Mouse (Mus musculus): ENCODE results near the gene 2410131K14Rik.

The 2410131K14Rik gene

DNA sequence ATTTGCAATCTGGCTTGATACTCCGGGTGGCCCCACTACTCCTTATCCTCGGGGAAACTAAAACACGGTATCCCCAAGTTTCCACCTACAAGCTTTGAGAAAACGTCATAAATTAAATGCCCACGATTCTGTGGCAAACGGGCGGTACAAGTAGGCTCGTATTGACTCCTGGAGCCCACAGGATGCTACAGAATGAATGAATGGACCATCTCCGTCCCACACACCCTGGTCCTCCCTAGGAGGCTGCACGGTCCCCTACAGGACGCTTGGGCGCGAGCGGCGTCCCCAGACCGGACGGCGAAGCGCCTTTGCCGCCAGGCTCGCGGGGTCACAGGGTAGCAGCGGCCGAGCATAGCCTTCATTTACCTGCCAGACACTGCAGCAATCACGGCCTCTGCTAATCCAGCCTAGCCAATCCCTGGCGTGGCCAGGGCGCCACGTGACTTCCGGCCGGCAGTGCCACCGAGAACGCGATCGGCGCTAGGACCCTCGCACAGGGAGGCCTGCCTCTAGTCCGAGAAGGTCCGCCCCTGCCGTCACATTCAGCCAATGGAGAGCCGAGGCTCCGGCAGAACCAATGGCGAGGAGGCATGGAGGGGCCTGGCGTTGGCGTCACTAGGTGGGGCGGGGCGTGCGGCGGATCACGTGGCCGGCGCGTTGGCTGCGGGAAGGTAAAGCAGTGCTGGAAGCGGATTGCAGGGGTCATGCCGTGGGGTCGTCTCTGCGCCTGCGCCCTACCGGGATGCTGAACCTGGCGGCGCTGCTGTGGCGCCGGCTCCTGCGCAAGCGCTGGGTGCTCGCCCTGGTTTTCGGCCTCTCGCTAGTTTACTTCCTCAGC lies at the start of gene 2410131K14Rik, which contains the start of gene Rnft2:
Gene 2410131K14Rik, plus strand, starts transcription at position 622 of the 838 bp plus-strand sequence.
Gene Rnft2, minus strand, starts transcription at position 511 of the 838 bp plus-strand sequence.
- DNase-seq (ENCODE audit: inconsistent ontology term): peak; percentile 99

DNA sequence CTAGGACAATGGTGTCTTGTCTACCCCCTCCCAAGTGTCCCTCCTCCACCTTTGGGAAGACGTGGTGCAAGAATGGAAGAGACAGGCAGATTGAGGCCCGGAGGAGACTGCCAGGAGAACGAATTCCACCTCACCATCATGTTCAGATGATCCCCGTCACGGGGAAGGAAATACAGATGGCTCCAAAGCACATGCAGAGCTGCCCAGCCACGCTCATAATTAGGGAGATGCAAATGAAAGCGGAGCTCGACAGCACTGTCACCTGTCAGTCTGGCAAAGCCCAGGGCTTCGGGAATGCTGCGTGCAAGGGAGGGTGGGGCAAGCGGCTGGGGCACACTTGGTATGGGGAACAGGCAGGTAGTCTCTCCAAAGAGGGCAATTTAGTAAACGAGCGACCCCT lies 47.6 kb upstream of the 2410131K14Rik start:
- DNase-seq (ENCODE audit: inconsistent ontology term): no peak

DNA sequence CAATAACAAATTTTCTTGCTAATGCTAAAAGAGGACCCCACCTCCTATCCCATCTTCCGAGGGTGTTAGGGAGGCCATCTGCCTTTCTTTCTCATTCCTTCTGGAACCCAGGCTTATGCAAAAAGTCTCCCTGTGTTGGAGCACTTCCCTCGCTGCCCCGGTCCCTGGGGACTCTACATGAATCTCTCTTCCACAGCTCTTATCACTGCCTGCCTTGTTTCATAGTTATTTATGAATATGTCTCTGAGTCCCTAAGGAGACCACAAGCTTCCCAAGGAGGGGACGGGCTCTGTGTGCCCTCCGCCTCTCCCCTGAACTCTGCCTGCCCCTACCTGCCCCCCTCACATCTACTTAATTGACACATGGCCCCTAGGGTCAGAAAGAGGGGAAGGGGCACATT lies 45.4 kb upstream of the 2410131K14Rik start:
- no peak for DNase-seq (ENCODE audit: inconsistent ontology term)

DNA sequence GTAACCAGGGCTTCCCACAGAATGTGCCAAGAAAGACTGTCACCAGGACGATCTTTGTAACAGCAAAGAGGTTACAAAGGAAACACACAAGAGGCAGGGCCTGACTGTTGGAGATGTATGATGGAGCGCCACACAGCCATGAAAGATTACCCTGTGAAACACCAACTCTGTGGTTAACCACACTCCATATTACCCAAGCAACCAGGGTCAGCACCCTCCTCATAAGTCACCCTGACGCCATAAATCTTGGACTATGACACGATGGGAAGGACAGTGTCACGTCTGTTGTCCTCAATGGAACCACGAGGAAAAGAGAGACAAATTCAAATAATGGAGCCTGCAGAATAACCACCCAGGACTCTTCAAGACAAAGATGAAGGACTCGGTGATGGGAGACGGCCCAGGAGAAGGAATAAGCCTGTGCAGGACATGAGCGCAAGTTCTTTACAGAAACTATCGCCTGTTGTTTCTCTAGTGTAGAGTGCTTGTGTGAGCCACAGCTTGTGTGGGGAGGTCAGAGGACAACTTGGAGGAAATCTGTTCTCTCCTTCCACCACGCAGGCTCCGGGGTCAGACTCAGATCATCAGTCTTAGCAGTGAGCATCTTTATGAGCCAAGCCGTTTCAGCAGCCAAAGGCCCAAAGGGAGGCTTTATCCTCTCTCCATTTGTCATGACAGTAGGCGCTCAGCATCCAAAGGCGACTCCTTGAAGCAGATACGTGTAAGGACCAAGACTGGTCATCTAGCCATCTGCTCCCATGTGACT lies 40.2 kb upstream of the 2410131K14Rik start:
- DNase-seq (ENCODE audit: inconsistent ontology term): no peak

DNA sequence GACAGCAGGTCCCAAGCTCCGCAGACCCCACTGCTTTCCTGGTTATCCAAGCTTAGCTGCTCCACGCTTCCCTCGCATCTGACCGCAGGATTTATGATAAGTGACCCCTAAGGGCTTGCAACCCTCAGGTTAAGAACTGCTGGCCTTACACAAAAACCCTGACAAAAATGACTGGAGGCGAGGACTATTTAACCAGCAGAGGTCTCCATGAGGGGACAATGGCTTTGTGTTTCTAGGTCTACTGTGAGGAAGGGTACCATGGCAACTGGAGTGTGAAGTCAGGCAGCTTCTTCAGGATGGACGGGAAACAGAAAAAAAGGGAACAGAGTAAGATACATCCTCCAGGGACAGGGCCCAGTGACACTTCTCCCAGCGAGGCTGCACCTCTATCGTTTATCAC lies 39.2 kb upstream of the 2410131K14Rik start:
- no peak for DNase-seq (ENCODE audit: inconsistent ontology term)

DNA sequence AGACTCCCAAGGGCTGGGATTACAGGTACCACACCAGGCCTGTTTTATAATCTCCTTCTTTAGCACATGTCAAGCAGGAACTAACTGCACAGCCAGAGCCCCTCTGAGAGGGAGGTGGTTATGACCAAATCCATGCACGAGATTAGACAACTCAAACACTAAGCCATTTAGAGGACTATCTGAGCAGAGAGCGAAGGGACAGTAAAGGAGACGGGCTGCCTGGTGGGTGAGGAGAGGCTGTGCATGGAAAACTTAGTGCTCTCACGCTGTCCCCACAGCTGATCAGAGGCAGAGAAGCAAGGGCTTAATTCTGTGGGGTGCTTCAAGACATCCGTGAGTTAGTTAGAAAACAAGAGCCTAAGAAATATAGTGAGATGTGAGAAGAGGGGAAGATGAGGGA lies 31.0 kb upstream of the 2410131K14Rik start:
- no peak for DNase-seq (ENCODE audit: inconsistent ontology term)

DNA sequence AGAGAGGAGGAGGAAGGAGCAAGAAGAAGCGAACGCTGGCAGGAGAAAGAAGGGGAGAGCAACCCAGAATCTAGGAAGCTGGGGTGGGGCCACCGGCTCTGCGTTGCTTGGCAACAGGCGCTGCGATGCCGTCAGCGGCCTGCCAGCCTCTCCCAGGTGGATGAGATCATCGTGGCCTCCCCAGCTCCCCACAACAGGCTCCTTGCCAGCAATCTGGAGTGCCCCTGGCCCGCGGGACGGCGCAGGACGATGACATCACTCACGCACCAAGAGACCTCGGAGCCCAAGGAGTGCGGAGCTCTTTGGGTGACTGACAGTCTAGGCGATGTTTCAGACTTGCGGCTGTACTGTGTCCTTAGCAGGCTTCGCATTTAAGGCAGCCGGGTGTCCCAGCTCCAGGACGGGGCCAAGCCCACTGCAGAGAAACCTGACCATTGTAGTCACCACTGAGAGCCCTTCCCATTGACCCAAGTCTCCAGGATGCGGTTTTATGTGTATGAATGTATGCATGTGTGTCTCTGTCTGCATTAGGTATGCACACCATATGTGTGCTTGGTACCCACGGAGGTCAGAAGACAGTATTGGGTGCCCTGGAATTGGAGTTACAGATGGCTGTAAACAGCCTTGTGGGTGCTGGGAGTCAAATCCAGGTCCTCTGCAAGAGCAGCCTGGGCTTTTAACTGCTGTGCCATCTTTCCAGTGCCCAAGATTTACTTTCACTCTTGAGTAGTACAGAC lies 30.4 kb upstream of the 2410131K14Rik start:
- peak; percentile 89 for DNase-seq (ENCODE audit: inconsistent ontology term)

DNA sequence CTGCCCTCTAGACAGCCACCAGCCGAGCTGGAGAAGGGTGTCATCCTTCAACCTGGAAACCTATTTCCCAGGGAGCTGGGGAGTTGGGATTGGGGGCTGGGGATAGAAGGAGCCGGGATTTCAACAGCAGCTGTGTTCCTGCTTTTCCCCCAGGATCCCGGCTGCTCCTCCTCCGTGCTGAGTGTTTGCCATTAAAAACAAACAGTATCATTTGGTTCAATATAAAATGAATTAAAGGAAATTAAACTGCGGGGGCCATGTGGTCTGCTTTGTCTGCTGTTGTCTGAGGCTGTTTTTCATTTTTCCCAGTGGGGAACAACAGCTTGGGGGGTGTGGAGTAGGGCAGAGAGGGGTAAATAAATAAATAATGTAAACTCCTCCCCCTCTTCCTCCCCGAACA lies 27.6 kb upstream of the 2410131K14Rik start:
- DNase-seq (ENCODE audit: inconsistent ontology term): no peak

DNA sequence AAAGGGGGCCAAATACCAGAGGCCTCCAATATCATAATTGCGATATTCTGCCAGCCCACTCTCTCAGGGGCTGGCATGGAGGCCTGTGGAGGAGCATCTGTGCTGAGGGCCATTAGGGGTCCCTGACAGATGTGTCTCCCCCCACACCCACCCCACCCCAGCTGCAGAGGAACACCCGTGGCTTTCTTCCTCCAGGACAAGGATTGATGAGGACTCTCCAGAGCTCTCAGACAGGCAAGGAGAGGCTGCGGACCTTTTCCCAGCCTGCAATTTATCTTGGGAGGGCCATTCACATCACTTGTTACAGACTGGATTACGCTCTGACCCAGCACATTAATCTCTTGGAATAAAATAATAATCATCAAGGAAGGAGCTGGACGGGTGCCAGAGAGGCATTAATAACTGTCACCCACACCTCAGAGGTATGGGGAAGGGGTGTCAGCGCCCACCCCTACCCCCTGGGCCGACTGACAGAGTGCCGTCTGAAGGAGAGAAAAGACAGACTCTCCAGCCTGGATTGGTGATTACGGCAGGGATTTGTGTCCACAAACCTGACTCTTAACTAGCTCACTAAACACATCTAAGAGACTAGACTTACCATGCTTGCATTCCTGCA lies 21.8 kb upstream of the 2410131K14Rik start:
- DNase-seq (ENCODE audit: inconsistent ontology term): no peak

DNA sequence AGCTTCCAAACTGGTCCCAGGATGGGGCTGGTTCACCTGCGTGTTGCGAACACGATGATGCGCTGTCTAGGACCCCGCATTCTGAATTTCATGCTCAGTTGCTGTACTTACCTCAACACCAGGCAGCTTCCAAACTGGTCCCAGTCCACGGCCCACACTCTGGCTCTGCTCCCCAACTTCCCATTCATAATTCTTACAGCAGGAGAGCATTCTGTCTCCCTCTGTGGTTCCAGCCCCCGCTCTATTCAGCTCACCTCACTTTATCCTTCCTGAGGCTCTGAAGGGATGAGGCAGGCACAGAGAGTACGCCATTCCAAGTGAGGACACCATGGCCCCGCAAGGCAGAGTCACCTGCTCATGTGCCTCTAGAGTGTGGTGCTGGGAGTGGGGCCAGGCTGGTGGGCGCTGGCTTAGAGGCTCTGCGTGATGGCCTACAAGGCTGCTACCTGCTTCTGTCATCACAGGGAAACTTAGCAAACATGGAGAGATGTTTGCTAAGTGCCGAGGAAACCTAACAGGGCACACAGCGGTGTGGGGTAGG lies 14.9 kb upstream of the 2410131K14Rik start:
- no peak for DNase-seq (ENCODE audit: inconsistent ontology term)

DNA sequence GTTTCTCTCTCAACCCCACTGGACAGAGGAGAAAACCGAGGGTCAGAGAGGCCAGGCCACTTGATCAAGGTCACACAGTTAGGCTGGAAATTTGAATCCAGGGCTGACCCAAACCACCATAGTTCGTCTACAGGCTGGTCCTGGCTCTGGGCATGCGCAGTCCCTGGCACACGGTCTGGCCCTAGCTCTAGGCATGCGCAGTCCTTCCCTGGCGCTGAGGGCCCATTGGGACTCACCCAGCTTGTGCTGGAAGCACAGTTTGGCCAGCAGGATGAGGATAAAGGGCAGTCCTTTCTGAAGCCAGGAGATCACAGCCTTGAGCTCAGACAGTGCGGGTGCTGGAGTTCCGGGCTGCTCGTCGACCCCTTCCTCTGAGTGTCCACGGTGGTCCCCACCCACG lies 8.1 kb upstream of the 2410131K14Rik start:
- DNase-seq (ENCODE audit: inconsistent ontology term): no peak

DNA sequence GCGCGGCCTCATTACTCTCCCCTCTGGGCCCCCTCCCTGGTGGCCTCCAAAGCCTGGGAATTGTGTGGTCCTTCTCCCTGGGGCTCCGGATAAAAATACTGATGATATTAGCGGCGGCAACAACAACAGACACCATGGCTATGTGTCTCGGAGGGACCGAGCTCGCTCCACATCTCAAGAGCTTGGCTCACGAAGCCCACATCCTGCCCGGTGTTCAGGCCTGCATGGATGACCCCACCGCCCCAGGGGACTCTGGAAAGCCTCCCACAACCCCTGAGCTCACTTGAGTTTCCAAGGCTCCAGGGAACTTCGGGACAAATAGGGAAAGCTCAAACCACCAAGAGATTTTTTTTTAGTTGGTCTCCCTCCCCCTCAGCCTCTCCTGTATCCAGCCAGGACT lies 5.4 kb upstream of the 2410131K14Rik start:
- DNase-seq (ENCODE audit: inconsistent ontology term): no peak

DNA sequence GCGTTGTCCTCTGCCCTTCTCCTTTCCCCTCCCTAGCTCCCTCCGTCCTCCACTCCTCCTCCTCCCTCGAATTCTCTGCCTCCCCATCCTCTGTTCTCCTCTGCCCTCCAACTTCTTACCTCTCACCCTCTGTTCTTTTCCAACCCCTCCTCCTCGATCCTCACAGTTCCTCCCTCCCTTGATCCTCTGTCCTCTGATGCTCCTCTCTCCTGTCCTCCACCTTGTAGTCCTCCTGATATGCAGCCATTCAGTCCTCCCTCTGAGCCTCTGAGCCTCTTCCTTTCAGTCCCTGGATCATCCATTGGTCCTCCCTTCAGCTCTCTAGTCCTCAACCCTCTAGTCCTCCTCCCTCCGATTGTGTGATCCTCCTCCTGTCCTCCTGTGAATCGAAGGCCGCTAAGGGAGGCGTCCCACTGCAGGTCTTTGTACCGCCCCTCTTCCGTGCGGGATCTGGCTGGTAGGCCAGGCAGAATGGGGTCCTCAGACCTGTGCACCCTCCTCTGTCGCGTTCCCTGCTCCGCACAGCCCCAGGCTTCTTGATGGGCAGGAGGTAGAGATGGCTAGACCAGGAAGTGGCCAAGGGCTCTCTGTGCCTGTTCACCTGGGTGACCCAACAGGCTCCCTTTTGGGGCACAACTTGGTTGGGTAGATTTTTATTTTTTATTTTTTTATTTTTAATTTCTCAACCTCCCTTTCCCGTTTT lies 730 bp downstream of the 2410131K14Rik start:
- peak; percentile 37 for DNase-seq (ENCODE audit: inconsistent ontology term)

DNA sequence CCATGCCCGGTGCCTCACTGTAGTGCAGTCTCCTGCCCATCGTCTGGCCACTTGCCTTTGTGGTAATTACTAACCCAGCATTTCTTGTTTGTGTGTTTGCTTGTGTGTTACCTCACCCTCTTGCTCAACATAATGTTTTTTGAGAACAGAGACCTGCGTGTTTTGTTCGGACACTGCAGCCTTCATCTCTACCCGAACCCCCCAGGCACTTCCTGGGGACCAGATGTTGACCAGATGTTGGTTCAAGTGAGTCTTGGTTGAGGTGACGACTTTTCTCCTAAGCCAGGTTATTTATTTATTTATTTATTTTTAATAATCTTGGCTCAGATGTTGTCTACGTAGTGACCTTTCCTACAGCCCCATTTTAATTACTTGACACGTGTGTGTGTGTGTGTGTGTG lies 2.4 kb downstream of the 2410131K14Rik start:
- no peak for DNase-seq (ENCODE audit: inconsistent ontology term)

DNA sequence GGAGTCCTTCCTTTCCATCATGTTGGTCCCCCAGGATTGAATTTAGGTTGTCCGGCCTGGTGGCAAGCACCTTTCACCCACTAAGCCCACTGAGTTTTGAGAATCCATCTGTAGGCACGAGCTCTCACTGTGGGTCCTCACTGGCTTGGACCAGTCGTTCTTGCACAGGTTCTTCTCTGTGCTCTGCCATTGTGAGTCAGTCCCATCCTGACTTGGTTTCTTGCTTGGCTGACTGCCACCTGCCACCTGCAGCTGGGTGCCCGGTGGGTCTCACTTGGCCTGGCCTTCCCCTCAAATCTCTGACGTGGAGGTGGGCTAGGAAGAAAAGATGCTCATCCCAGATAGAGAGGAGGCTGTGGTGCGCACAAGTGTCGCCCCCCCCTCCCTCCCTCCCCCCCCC lies 6.0 kb downstream of the 2410131K14Rik start:
- no peak for DNase-seq (ENCODE audit: inconsistent ontology term)

DNA sequence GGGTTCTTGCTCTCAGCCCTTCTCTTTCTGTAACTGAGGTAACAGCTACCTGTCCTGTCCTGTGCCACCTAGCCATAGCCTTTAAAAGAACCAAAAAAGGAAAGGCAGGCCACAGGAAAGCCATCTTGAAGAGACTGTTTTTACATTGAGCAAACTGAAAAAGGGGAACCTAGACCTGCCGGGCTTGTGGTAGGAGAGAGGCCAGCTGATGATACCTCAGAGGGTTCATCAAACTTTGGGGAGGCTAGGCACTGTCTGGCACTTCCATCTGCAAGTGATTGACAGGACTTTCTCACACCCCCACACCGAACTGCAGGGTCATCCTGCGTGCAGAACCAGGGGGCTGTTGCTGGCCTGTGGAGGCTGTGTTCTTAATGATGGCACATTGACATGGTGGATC lies 8.5 kb downstream of the 2410131K14Rik start:
- DNase-seq (ENCODE audit: inconsistent ontology term): no peak

DNA sequence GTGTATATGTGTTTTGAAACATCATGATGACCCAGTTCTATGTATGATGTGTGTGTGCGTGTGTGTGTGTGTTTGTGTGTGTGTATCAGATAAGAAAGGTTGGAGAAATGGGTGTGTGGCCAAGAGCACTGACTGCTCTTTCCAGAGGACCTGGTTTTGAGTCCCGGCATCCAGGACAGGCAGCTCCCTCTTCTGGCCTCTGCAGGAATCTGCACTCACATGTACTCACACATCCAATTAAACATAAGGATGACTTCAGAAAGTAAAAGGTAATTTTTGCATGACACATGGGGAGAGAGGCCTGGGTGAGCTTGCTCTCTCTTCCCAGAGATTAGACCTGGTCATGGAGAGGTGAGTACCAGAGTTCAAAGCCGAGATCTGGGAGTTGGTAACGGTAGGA lies 12.0 kb downstream of the 2410131K14Rik start:
- DNase-seq (ENCODE audit: inconsistent ontology term): no peak

DNA sequence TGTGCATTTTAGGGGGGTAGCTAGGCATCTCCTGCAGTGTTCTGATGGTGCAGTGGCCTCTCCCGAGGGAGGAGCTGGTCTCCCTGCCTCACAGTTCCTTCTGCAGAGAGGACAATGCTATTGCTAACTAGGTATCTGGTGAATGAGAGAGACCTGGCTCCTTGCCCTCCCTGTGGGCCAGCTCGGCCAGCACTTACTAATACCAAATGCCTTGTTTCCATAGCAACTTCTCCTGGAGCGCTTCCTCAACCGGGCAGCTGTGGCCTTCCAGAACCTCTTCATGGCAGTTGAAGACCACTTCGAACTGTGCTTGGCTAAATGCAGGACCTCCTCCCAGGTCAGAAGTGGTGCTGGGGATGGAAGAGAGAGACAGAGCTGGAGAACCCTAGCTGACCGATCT lies 14.1 kb downstream of the 2410131K14Rik start:
- DNase-seq (ENCODE audit: inconsistent ontology term): peak; percentile 48

DNA sequence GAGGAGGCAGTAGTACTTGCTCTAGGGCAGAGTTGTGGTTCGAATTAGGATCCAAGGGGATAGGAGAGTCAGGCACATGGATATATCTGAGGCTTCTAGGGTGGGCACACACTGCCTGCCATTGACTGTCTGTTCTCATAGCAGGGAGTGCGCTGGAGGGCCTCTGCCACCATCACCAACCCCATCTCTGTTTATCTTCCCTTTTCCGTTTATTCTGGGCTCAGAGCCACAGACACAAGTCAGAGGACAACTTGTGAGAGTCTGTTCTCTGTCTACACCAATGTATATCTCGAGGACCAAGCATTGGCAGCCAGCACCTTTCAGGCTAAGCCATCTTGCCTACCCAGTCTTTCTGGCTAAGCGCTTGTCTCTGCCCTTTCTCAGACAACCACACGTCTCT lies 14.6 kb downstream of the 2410131K14Rik start:
- DNase-seq (ENCODE audit: inconsistent ontology term): no peak

DNA sequence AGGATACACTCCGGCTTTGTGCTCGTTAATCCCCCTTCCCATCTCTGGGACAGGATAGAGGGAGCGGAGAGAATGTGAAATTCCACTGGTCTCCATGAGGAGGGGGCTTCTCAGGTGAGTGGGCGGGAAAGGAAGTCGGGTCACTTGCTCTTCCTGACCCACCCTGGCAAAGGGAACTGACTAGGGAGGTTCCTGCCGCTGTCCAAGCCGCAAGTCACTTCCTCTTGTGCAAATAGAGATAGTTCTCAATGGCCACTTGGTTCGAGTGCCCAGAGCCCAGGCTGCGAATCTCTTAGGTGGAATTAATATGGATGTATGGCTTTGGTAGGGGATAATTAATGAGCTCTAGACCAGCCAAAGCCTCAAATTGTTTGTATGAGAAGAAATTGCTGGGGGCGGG lies 15.0 kb downstream of the 2410131K14Rik start:
- DNase-seq (ENCODE audit: inconsistent ontology term): no peak

DNA sequence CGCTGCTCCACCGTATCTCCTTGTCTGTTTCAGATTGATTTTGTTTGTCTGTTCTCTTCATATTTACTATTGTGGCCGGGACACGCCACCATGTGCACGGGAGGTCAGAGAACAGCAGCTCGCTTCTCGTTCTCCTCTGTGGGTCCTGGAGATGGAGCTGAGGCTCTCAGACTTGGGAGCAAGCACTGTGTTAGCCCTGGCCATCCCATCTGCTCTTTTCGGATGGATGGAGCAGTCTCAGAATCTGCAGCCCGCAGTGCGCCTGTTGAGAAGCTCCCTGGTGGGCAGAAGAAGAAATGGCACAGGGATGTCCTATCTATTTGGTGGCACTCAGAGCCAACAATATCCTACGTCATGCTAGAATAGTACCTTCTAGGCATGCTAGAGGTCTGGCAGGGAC lies 15.6 kb downstream of the 2410131K14Rik start:
- DNase-seq (ENCODE audit: inconsistent ontology term): no peak
